Mouse (Mus musculus) liver, embryonic 12.5 days (tissue): ENCODE results near the gene Sdhaf2. TPM values are rescaled to one million over a fixed set of nuclear protein-coding genes. Genes with fewer than 3 reads are reported as not detected.

Experiments
- ATAC-seq: fragments of 200-750 bp; cut with Nextera tagmentation; 2 replicates; pipeline ENCODE4 v1.8.0; 2017; ENCODE audit warnings: moderate number of reproducible peaks, mild to moderate bottlenecking, moderate library complexity
- H3K27ac ChIP-seq: fragments of 300-500 bp; sonication (generic); 2 replicates; pipeline ENCODE4 v1.5.1; 2016; ENCODE audit warnings: mild to moderate bottlenecking
- H3K27me3 ChIP-seq: fragments of 300-500 bp; sonication (generic); replicated peaks from 2 replicates; pipeline ENCODE4 v1.6.1; 2016; ENCODE audit warnings: mild to moderate bottlenecking, moderate library complexity
- H3K36me3 ChIP-seq: fragments of 300-500 bp; sonication (generic); 2 replicates; pipeline ENCODE4 v1.6.1; 2016; ENCODE audit warnings: mild to moderate bottlenecking, moderate library complexity
- H3K4me1 ChIP-seq: fragments of 300-500 bp; sonication (generic); 2 replicates; pipeline ENCODE4 v1.6.1; 2016
- H3K4me2 ChIP-seq: fragments of 300-500 bp; sonication (generic); 2 replicates; pipeline ENCODE4 v1.6.1; 2016; ENCODE audit warnings: mild to moderate bottlenecking, moderate library complexity
- H3K4me3 ChIP-seq: fragments of 300-500 bp; sonication (generic); 2 replicates; pipeline ENCODE4 v1.5.1; 2016; ENCODE audit warnings: mild to moderate bottlenecking, moderate library complexity
- H3K9ac ChIP-seq: fragments of 300-500 bp; sonication (generic); 2 replicates; pipeline ENCODE4 v1.6.1; 2016; ENCODE audit warnings: mild to moderate bottlenecking, moderate library complexity
- H3K9me3 ChIP-seq: fragments of 300-500 bp; sonication (generic); replicated peaks from 2 replicates; pipeline ENCODE4 v1.6.1; 2016; ENCODE audit warnings: mild to moderate bottlenecking, moderate library complexity
- WGBS: fragments of 180-500 bp; shearing (Covaris S2); methylation state at CpG from one replicate; pipeline ENCODE4 v1.1.7; 2016; ENCODE audit not compliant: insufficient replicate concordance; 5-methylcytosine and 5-hydroxymethylcytosine counted together
- polyA plus RNA-seq: library from polyadenylated mRNA; unstranded; fragments of >200 nt; fragmentation: Nextera tagmentation; extraction: Ambion mirVana; gene quantifications from 2 replicates; pipeline ENCODE4 v1.2.1, GENCODE M21; 2016

Gene Sdhaf2
- polyA plus RNA-seq, 1 experiment from 2014 or later, result 40.8 TPM

DNA sequence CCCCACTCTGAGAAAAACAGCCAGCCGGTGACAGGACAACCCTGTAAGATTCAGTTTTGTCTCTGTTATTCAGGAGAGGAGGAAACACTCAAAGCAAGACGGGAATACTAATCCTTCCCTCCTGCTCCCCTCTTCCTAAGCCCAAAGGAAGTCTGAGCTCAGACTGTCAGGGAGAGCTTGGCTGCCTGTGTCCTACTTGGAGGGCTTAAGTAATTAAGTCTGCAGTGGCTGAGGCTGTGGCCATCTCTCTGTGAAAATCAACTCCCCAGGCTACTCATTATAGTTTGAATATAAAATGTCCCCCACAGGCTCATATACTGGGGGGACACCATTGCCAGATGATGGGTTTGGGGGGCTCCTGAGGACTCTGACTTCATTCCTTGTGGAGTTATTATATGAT, 29.0 kb downstream of the Sdhaf2 start:
- Histone ChIP-seq H3K9ac (no peak overlapping the region), H3K36me3 (peaks cover 37% of the 10 kb centered on the region), H3K27ac (no peak overlapping the region), H3K9me3 (no peaks in the 10 kb centered on the region), H3K4me2 (no peak overlapping the region), H3K27me3 (peaks cover 7% of the 10 kb centered on the region; the same call in 1 of the 2 replicates), H3K4me1 (peaks cover 16% of the 10 kb centered on the region; the same call in 1 of the 2 replicates), H3K4me3 (no peak overlapping the region)
- 66% methylated on average over 2 of the region's 2 CpGs for WGBS
- ATAC-seq, result no peak

DNA sequence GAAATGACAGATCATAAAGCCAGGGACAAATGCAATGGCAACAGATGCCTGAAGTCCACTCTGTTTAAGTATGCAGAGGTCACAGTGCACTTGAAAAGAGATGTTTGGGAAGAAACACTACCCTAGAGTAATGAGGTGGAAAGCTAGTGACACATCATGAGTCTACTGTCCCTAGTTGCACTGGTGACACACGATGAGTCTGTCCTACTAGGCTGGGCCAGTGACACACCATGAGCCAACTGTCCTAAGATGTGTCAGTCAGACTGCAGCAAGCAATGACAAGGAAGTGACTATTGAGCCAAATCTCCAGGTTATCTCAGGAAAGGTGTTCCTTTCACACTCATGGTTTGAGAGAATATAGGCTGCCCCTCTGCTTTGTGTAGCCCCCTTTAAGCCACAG, 30.3 kb downstream of the Sdhaf2 start:
- Histone ChIP-seq H3K4me1 (peaks cover 16% of the 10 kb centered on the region; the same call in 1 of the 2 replicates), H3K27ac (no peak overlapping the region), H3K9ac (no peak overlapping the region), H3K4me3 (no peak overlapping the region), H3K36me3 (peaks cover 24% of the 10 kb centered on the region), H3K9me3 (no peaks in the 10 kb centered on the region), H3K27me3 (peaks cover 8% of the 10 kb centered on the region; the same call in 1 of the 2 replicates), H3K4me2 (no peak overlapping the region)
- no peak for ATAC-seq
- WGBS, result 68% methylated on average over 1 of the region's 1 CpGs

DNA sequence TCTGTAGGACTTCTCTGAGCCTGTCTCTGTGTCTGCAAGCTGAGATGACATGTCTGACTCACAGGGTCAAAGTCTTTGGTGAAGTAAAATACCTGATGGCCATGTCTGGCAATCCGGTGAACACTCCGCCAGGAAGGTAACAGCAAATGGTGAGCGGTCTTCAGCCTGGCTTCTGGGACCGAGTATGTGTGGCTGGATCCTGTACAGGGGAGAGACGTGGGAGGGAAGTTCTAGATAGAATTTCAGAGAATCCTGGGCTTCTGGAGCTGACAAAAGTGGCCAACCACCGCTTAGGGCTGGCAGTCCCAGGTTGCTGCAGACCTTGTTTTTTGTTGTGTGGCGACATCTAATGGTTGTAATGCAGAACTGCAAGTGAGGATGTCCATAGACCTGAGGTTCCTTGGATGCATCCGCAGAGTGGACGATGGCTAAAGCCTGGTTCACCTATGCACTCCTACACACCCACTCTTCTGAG, 39.6 kb downstream of the Sdhaf2 start:
- Histone ChIP-seq H3K9ac (no peak overlapping the region), H3K4me1 (no peaks in the 10 kb centered on the region), H3K27me3 (peaks cover 39% of the 10 kb centered on the region), H3K27ac (no peak overlapping the region), H3K4me3 (no peak overlapping the region), H3K4me2 (no peak overlapping the region), H3K9me3 (no peaks in the 10 kb centered on the region), H3K36me3 (no peaks in the 10 kb centered on the region)
- ATAC-seq, result peak; percentile 49; the same call in 1 of the 2 replicates
- 22% methylated on average over 9 of the region's 9 CpGs for WGBS

DNA sequence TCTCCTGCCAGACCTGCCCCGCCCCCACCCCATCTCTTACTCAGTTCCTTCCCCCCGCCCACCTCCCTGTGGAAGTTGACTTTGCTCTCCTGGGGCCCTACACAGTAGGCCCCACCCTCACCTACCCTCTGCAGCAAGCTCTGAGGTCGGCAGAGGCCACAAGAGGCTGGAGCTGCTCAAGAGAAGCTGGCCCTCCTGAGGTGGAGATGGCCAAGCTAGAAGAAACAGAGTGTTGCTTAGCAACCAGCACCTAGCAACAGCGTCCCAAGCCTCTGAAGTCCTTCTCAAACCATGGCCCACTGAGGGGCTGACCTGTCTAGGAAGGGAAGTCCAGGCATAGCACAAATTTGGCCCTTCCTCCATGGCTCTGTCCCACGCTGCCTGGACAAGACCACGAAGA, 43.2 kb downstream of the Sdhaf2 start, which contains the start of gene Ppp1r32:
Gene Ppp1r32 (minus strand): TSS at position 226 of the 400 bp plus-strand sequence.
- Histone ChIP-seq H3K9me3 (no peaks in the 10 kb centered on the region), H3K27me3 (peaks cover 37% of the 10 kb centered on the region), H3K4me3 (no peak within 1 kb of the TSS), H3K9ac (no peak within 1 kb of the TSS), H3K4me1 (no peaks in the 10 kb centered on the region), H3K4me2 (no peak within 1 kb of the TSS), H3K36me3 (no peaks in the 10 kb centered on the region), H3K27ac (no peak within 1 kb of the TSS)
- no peak for ATAC-seq
- 27% methylated on average over 6 of the region's 6 CpGs for WGBS

DNA sequence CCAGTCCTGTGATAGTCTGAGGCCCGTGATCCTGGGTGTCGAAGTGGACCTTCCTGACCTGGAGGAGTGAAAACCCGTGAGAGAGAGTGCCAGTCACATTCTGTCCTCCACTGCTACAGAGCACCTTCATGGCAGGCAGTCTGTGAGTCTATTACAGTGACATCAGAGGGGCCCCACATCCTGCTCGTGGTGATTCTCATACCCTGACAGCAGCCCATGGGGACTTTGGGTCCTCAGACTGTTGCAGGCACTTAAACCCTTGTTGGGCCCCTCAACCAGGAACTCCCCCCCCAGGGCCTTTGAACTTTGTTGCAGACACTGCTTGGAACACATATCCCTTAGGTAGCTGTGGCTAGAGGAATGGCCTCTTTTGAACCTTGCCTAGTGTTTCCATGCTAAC, 46.4 kb downstream of the Sdhaf2 start:
- H3K4me3 ChIP-seq, result no peak overlapping the region
- H3K4me2 ChIP-seq, result no peak overlapping the region
- H3K4me1 ChIP-seq, result no peaks in the 10 kb centered on the region
- WGBS, result 39% methylated on average over 4 of the region's 4 CpGs
- H3K27me3 ChIP-seq, result peaks cover 50% of the 10 kb centered on the region
- no peaks in the 10 kb centered on the region for H3K9me3 ChIP-seq
- H3K36me3 ChIP-seq, result no peaks in the 10 kb centered on the region
- H3K9ac ChIP-seq, result no peak overlapping the region
- no peak overlapping the region for H3K27ac ChIP-seq
- ATAC-seq, result no peak

DNA sequence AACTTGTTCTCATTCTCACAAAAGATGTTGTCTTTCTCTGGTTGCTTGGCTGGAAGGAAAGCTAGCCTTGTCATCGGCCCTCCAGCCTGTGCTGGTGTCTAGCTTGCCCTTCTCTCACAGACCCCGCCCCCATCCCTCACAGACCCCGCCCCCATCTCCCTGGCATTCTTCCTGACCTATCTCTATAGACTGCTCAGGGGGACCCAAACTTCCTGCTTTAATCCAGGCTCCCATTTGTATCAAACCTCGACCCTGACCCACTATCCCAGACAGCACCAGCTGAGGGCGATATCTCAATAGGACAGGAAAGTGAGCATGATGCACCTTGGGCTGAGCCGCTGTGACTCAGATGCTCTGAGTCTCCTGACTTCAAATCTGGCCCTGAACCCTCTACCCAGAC, 52.2 kb downstream of the Sdhaf2 start:
- peaks cover 42% of the 10 kb centered on the region for H3K27me3 ChIP-seq
- no peaks in the 10 kb centered on the region for H3K36me3 ChIP-seq
- no peak; the same call in 1 of the 2 replicates for ATAC-seq
- no peak overlapping the region for H3K4me3 ChIP-seq
- WGBS, result 20% methylated on average over 6 of the region's 6 CpGs
- no peak overlapping the region for H3K9ac ChIP-seq
- no peaks in the 10 kb centered on the region for H3K4me1 ChIP-seq
- no peak overlapping the region for H3K27ac ChIP-seq
- H3K4me2 ChIP-seq, result no peak overlapping the region
- H3K9me3 ChIP-seq, result no peaks in the 10 kb centered on the region

DNA sequence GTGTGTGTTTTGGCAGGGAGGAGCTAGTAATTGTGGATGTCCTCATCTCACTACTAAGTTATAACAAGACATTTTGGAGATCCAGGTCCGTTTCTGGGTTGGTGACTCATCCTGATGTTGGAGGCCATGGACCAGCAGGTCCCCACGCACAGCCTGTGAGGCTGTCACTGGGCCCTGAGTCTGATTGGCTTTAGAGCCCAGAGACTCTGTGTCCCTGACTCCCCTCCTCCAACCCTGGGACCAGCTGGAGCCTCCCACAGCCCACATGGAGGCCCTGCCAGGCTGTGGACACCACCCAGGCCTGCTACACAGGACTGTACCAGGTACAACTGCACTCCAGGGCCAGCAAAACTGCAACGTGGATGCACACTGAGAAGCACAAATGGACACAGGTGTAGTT, 53.0 kb downstream of the Sdhaf2 start:
- H3K4me1 ChIP-seq, result no peaks in the 10 kb centered on the region
- no peak overlapping the region for H3K27ac ChIP-seq
- H3K4me3 ChIP-seq, result no peak overlapping the region
- peaks cover 42% of the 10 kb centered on the region for H3K27me3 ChIP-seq
- WGBS, result 53% methylated on average over 3 of the region's 3 CpGs
- H3K4me2 ChIP-seq, result no peak overlapping the region
- H3K36me3 ChIP-seq, result no peaks in the 10 kb centered on the region
- ATAC-seq, result no peak
- H3K9ac ChIP-seq, result no peak overlapping the region
- H3K9me3 ChIP-seq, result no peaks in the 10 kb centered on the region

DNA sequence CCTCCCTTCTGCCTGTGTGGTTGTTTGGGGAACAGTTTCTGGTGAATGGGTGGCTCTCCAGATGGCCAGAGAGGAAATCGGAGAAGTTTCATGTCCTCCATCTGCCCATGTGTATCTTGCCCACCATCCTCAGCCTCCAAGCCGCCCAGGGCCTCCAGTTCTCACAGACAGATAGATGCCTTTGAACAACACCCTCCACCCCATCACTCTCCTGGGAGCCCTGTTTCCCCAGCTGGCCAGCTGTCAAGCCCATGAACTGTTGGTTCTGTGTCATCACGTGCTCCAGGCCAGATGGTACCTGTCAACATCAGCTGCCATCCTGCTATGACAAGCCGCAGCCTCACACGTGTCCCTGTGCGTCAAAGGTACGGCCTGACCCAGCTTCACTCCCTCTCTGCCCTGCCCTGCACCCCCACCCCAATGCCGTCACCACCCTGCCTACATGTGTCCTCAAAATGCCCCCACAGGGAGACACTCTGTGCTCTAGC, 56.7 kb downstream of the Sdhaf2 start:
- Histone ChIP-seq H3K27ac (no peak overlapping the region), H3K36me3 (no peaks in the 10 kb centered on the region), H3K27me3 (peaks cover 37% of the 10 kb centered on the region), H3K9ac (no peak overlapping the region), H3K4me2 (no peak overlapping the region), H3K4me1 (no peaks in the 10 kb centered on the region), H3K4me3 (no peak overlapping the region), H3K9me3 (no peaks in the 10 kb centered on the region)
- WGBS, result 53% methylated on average over 8 of the region's 8 CpGs
- no peak for ATAC-seq

DNA sequence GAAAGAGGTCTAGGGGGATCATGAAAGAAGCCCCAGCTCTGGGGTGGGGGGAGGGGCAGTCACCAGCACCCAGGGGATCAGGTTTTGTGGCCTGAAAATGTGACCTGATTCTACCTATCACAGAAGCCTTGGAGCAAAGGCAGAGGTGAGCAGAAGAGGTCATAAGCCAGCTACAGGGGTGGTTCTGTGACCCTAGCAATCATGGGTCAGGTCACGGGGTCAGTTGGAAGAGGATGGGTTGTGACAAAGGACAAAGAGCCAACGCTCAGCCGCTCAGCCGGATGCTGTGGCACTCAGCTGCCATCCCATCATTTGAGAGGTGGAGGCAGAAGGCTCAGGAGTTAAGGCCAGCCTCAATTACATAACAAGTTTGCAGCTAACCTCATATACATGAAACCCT, 61.5 kb downstream of the Sdhaf2 start:
- H3K4me1 ChIP-seq, result no peaks in the 10 kb centered on the region

DNA sequence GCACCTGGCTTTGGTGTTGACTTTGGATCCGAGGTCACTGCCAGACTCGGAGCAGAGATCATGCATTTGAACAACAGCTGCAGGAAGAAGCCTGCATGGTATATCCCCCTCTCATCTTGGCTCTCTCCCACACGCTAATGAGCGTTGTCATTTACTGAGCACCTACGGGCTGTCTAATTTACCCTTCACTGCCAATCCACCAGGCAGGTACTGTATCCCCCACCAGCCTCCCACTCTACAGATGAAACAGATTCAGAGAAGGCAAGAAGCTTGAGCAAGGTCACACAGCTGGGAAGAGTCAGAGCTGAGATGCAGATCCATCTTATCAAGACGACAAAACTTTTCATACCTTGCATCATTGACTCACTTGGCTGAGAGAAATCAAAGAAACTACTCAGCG, 64.4 kb downstream of the Sdhaf2 start:
- Histone ChIP-seq H3K27me3 (peaks cover 96% of the 10 kb centered on the region), H3K27ac (no peak overlapping the region)
- 38% methylated on average over 7 of the region's 7 CpGs for WGBS

More for the DNA sequence above, 61.5 kb downstream of the Sdhaf2 start:
- Histone ChIP-seq H3K9ac (no peak overlapping the region), H3K4me2 (no peak overlapping the region), H3K27me3 (peaks cover 75% of the 10 kb centered on the region), H3K4me3 (no peak overlapping the region), H3K27ac (no peak overlapping the region), H3K36me3 (no peaks in the 10 kb centered on the region), H3K9me3 (no peaks in the 10 kb centered on the region)
- 40% methylated on average over 4 of the region's 4 CpGs for WGBS
- ATAC-seq, result no peak

DNA sequence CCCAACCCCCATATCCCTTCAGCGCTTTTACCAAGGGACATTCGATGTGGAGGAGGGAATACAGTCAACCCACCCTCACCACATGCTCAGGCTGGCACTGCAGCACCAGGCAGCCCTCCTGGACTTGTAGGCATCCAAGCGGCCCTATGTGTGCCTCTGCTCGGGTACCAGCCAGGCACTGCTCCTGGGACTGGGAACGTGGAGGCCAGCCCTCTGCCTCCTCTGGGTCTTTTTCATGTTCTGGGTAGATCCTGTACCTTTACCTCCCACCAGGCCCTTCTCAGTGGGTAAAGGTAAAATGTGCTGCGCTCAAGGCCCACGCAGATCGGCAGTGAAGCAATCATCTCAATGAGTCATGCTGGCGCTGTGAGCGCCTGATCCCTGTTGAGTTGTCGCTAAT, 66.0 kb downstream of the Sdhaf2 start:
- WGBS, result 31% methylated on average over 11 of the region's 11 CpGs
- H3K27ac ChIP-seq, result no peak overlapping the region
- no peaks in the 10 kb centered on the region for H3K36me3 ChIP-seq
- H3K9me3 ChIP-seq, result no peaks in the 10 kb centered on the region
- no peak overlapping the region for H3K9ac ChIP-seq
- H3K4me2 ChIP-seq, result no peak overlapping the region
- peaks cover 24% of the 10 kb centered on the region for H3K4me1 ChIP-seq
- no peak for ATAC-seq
- H3K27me3 ChIP-seq, result peaks cover 98% of the 10 kb centered on the region
- H3K4me3 ChIP-seq, result no peak overlapping the region

More for the DNA sequence above, 64.4 kb downstream of the Sdhaf2 start:
- Histone ChIP-seq H3K36me3 (no peaks in the 10 kb centered on the region), H3K4me3 (no peak overlapping the region), H3K9me3 (no peaks in the 10 kb centered on the region), H3K4me2 (no peak overlapping the region), H3K4me1 (peaks cover 15% of the 10 kb centered on the region), H3K9ac (no peak overlapping the region)
- ATAC-seq, result no peak

DNA sequence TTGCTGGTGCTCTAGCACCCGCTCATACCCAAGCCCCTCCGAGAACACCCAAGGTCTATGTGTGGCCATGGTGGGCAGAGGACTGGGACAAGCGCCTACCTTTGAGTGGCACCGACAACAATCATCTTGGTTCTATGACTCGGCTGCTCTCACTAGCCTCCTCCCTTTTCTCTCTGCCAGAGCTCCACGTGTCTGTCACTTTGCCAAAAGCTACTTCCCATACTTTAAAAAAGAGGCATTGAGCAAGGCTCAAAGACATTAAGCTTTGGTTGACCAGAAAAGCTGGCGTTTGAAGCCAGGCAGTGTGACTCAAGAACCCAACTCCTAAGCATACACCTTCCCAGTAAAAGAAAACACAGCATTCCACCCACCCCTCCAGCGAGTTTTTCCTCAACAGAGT, 67.8 kb downstream of the Sdhaf2 start:
- Histone ChIP-seq H3K27me3 (peaks cover 100% of the 10 kb centered on the region), H3K9me3 (no peaks in the 10 kb centered on the region), H3K4me1 (peaks cover 24% of the 10 kb centered on the region), H3K9ac (no peak overlapping the region), H3K36me3 (no peaks in the 10 kb centered on the region), H3K4me2 (peak overlapping the region; percentile 60), H3K27ac (no peak overlapping the region), H3K4me3 (no peak overlapping the region)
- WGBS, result 23% methylated on average over 8 of the region's 8 CpGs
- no peak for ATAC-seq

DNA sequence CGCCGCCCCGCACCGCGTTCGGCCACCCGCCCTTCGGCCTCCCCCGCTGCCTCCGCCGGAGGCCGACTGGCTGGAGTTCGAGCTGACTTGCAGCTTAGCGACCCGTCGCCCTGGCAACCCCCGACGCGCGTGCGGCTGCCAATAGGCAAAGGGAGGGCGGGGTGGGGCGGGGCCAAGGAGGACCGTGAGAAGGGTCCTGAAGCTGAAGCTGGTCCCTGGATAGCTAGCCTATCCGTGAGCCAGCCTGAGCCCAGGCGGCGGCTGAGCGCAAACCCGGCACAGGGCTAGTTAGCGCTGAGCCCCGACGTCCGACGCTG, 68.5 kb downstream of the Sdhaf2 start:
- Histone ChIP-seq H3K4me3 (peak overlapping the region; percentile 44), H3K9ac (no peak overlapping the region), H3K36me3 (no peaks in the 10 kb centered on the region), H3K27me3 (peaks cover 100% of the 10 kb centered on the region), H3K4me1 (peaks cover 24% of the 10 kb centered on the region), H3K4me2 (peak overlapping the region; percentile 60), H3K27ac (no peak overlapping the region), H3K9me3 (no peaks in the 10 kb centered on the region)
- WGBS, result 4% methylated on average over 34 of the region's 34 CpGs
- ATAC-seq, result peak; percentile 46; the same call in 1 of the 2 replicates
